Mouse (Mus musculus) olfactory bulb, adult 2 months (tissue): Measurements from ENCODE around the gene Slco3a1.

Experiments used
- CTCF ChIP-seq: fragments of 200-500 bp; IDR thresholded peaks from 2 replicates; pipeline ENCODE4 v1.5.1; 2012; ENCODE audit warnings: low read depth, mild to moderate bottlenecking, low read length, moderate library complexity; ENCODE audit not compliant: insufficient read depth
- POLR2A ChIP-seq: fragments of 200-500 bp; IDR thresholded peaks from 2 replicates; pipeline ENCODE4 v1.6.1; 2012; ENCODE audit warnings: mild to moderate bottlenecking, low read depth, low read length, moderate library complexity; ENCODE audit not compliant: insufficient read depth

GRCm38 (mm10) chr7:74408601-74409323 lies 145.8 kb downstream of the Slco3a1 start:
- no peak for TF ChIP-seq CTCF
- TF ChIP-seq POLR2A, result no peak
